Mouse (Mus musculus) ES-CJ7 (cell line): ENCODE data around the gene Lyl1.
"Not testable (repeated sequence)": the region's sequence is repeated elsewhere in the genome, so short reads cannot be mapped to it uniquely, and the experiment has no call there.

ENCODE experiments used
- DNase-seq: peaks from one replicate; pipeline ENCODE4 v3.0.0; 2011; ENCODE audit warnings: low read depth, low spot score

Lyl1 gene

DNA sequence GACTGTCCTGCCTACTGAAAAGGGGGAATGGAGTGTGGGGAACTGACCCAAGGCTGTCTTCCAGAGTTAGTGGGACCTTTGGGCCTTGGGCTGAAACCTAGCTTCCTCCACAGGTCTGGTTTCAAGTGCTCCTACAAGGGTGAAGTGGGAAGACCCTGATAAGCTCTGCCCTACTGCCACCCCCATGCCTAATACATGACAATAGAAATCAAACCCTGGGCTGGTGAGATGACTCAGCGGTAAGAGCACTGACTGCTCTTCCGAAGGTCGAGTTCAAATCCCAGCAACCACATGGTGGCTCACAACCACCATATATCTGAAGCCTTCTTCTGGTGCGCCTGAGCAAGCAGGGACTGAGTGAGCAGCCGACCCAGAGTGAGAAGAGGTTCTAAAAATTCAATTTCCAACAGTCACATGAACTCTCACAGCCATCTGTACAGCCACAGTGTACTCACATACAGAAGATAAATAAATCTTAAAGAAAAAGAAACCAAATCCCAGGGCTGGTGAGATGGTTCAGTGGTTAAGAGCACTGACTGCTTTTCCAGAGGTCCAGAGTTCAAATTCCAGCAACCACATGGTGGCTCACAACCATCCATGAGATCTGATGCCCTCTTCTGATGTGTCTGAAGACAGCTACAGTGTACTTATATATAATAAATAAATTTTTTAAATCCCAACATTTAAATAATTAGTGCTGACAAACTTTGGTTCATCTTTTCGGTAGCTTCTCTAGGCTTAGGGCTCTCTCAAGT is 32.3 kb upstream of the Lyl1 start:
- DNase-seq = peak; percentile 74

- DNase-seq = not testable (repeated sequence)
Observed at GRCm38 (mm10) chr8:84670295-84671006, 30.8 kb upstream of the Lyl1 start.

- no peak for DNase-seq
Observed at GRCm38 (mm10) chr8:84677305-84677704, 24.0 kb upstream of the Lyl1 start.

DNA sequence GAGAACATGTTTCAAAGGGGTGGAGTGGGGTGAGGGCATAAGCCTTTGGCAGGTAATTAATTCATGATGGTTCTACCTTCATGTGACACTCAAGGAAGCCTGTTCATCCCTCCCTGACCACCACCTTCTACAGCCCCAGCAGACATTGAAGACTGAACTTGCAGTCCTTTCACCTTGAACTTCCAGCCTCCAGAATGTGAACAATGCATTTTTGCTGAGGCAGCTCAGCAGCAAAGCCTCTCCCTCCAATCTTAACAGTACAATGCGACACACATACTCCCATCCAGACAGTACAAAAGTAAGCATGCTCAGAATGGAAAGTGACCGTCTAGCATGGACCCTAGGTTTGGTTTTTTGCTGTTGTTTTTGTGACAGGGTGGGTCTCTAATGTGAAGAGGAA is 19.8 kb upstream of the Lyl1 start:
- peak; percentile 63 for DNase-seq

DNA sequence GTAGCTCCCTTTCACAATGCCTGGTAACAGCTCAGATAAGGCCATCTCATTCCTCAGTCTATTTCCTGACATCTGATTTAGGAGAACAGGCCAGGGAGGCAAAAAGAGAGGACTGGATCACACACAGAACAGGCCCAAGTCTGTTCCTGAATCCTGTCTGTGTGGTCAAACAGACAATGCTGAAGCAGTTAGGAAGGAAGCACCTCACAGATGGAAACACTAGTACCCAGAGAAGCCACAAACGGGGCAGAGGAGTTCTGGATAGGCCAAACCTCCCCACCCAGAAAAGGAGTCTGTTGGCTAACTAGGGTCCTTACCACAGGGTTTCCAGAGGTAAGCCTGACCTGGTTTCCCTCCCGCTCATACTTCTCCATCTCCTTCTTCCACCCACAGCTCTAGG is 19.0 kb upstream of the Lyl1 start:
- DNase-seq = no peak

DNA sequence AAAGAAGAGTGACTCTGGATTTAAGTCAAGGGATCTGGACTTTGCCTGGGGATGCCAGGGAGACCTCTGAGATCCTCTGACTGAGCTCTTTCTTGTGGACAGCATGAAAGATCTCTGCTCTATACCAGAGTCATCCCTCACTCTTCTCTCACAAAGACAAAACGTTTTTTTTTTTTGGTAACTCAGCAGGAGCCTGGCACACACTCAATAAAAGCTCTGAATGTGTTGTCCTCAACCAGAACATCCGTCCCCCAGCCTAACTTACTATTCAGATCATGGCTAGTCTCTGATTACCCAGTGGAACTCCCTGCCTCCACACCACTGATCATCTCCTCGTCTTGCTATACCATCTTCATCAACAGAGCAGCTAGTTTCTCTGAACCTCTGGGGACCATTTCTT is 16.7 kb upstream of the Lyl1 start:
- no peak for DNase-seq

GRCm38 (mm10) chr8:84686191-84687002 is 14.9 kb upstream of the Lyl1 start, which contains the start of gene Trmt1:
TSS of gene Trmt1 (plus strand) at chr8:84686307.
- DNase-seq = peak; percentile 86

DNA sequence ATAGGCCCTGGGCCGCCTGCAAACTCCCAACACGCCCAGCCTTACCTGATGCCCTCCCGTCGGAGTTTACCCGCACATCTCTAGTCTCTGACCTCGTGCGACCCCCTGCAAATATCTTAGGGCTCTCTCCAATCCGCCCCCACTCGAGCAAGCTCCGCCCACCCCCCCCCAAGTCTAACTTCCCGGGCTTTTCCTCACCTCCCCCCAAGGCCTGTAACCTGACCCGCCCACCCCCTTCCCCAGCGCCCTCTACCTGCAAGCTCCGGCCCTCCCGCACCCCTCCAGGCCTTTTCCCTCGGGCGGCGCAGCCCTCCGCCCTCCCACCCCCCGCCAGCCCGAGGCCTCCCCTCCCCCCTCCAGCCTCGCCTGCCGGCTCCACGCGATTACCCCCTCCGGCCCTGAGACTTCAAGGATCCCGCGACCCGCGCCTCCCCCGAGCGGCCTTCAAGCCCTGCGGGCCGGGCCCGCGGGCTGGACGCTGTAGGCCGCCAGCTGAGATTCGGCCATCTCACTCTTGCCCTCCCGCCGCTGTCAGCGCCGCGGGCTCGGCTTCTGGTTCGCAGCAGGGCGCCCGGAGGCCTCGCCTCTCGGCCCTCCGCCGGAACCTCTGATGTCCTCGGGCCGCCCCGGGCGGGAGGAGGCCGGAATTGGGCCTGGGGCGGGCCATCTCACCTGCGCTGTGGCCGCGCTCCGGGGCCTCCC is 14.1 kb upstream of the Lyl1 start:
- peak; percentile 92 for DNase-seq

DNA sequence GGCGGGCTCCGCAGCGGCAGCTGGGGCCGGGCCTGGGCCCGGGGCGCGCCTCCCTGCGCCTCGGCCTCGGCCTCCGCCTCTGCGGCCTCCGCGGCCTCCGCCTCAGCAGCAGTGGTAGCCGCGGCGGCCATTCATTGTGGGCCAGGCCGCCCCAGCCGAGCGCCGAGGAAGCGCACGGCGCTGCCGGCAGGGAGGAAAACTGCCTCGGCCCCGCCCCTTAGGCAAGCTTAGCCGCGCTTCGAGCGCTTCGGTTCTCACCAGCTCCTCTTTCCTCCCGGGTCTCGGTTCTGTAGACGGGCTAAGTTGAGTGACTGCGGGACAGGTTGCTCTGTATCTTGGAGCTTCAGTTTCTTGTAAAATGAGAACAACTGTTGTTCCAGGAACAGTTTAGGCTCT is 13.6 kb upstream of the Lyl1 start, which contains the start of gene Nacc1:
Nacc1 (minus strand) TSS at position 158 of the 396 bp plus-strand sequence.
- peak; percentile 91 for DNase-seq

- peak; percentile 97 for DNase-seq
Observed at GRCm38 (mm10) chr8:84689091-84689915, 12.0 kb upstream of the Lyl1 start.

GRCm38 (mm10) chr8:84693332-84693731 is 7.9 kb upstream of the Lyl1 start:
- DNase-seq = no peak

DNA sequence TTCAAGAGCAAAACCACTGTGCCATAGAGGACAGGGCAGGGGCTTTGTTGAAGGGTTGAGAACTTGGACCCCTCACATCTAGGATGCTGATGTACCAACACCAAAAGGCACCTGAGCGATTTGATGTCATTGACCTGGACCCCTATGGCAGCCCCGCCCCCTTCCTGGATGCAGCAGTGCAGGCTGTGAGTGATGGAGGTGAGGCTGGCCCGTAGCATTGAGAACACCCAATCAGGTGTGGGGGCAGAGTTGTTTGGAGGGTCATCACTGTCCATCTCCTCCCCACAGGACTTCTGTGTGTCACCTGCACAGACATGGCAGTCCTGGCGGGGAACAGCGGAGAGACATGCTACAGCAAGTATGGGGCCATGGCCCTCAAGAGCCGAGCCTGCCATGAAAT is 6.1 kb upstream of the Lyl1 start:
- no peak for DNase-seq

GRCm38 (mm10) chr8:84697166-84698130 is 3.8 kb upstream of the Lyl1 start:
- DNase-seq = peak; percentile 85

GRCm38 (mm10) chr8:84698288-84698687 is 3.0 kb upstream of the Lyl1 start:
- no peak for DNase-seq

DNA sequence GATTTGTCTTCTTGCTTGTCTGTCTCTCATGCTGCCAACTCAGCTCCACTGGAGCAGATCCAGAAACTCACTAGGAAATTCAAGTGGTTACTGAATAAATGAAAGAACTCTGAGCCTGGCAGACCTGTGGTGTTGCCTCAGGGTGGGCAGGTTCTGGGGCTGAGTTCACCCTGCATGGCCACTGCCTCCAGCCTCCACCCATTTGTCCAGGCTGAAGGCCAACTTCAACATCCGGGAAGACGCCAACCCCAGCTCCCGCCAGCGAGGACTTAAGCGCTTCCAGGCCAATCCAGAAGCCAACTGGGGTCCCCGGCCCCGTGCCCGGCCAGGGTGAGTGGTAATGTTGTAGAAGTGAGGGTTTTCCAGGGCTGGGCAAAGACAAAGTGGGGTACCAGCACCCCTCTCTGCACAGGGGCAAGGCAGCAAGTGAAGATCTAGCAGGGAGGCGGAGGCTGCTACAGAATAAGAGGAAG is 2.3 kb upstream of the Lyl1 start:
- no peak for DNase-seq

GRCm38 (mm10) chr8:84699861-84700322 is 1.4 kb upstream of the Lyl1 start:
- DNase-seq = peak; percentile 87

- no peak for DNase-seq
Observed at GRCm38 (mm10) chr8:84700526-84700925, 731 bp upstream of the Lyl1 start.

- no peak for DNase-seq
Observed at GRCm38 (mm10) chr8:84702561-84702960, 1.3 kb downstream of the Lyl1 start.

DNA sequence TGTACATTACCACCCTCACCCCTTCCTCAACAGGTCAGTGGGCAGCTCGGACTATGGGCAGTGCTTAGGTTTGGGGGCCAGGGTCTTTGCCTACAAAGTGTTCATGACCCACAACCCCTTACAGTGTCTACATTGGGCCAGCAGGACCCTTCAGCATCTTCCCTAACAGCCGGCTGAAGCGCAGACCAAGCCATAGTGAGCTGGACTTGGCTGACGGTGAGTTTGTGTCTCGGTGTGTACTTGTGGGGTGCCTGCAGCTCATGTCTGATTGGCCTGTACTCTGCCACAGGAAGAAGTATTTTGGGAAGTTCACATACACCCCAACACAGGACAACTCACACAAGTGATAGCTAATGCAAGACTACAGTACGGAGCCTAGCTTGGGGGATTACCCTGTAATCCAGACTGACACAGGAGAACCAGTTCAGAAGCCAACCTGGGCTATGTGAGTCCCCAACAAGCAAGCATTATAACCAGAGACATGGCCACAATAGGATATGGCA is 1.8 kb downstream of the Lyl1 start:
- no peak for DNase-seq
